Mouse (Mus musculus): ENCODE measurements at regions not wholly inside any gene's neighbourhood (a gene's known extent, or its start where the extent isn't known, plus 50 kb on each side); places are given as distances from the start of the nearest gene placed in this dataset.

DNA sequence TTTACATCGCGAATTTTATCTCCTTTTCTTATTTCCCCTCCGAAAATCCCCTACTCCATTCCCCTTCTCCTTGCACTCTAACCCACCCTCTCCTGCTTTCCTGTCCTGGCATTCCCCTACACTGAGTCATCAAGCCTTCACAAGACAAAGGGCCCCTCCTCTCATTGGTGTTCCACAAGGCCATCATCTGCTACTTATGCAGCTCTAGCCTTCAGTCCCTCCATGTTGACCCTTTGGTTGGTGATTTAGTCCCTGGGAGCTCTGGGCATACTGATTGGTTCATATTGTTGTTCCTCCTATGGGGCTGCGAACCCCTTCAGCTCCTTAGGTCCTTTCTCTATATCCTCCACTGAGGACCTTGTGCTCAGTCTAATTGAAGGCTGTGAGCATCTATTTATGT is 239.0 kb upstream of the Arrdc4 start:
- no peak for DNase-seq (ENCODE audit: low spot score)
- no peaks in the 10 kb centered on the region for H3K9me3 ChIP-seq (replicated peaks)
- no peak overlapping the region for H3K4me3 ChIP-seq
- WGBS: 91% methylated on average over 4 of the region's 4 CpGs
- peaks cover 10% of the 10 kb centered on the region for H3K4me1 ChIP-seq
- H3K36me3 ChIP-seq: no peaks in the 10 kb centered on the region
- H3K27me3 ChIP-seq (ENCODE audit: low read depth, poor library complexity, severe bottlenecking): no peaks in the 10 kb centered on the region
- H3K27ac ChIP-seq: no peak overlapping the region

DNA sequence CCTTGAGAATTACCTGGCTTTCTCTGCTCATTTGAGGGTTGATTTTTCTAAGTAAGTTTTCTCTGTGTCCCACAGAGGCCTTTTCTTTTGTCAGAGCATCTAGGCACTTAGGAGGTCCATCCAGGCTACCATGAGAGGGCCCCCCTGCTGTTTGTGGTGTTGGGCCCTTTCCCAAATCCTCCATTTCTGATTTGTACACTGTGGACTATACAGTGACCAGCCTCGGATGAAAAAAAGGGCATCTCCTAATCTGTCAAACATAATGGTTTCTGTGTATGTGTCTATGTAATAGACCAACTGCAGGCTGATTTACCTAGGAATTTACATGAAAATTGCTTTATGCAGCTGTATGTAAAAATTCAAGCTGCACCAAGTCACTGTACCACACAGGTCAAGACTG is 234.9 kb upstream of the Arrdc4 start:
- WGBS: 66% methylated on average over 1 of the region's 1 CpGs
- Histone ChIP-seq H3K9me3 (replicated peaks) (no peaks in the 10 kb centered on the region), H3K27me3 (ENCODE audit: low read depth, poor library complexity, severe bottlenecking) (no peaks in the 10 kb centered on the region), H3K4me1 (peaks cover 43% of the 10 kb centered on the region), H3K27ac (no peak overlapping the region), H3K36me3 (no peaks in the 10 kb centered on the region), H3K4me3 (no peak overlapping the region)
- no peak for DNase-seq (ENCODE audit: low spot score)

GRCm38 (mm10) chr7:68982914-68983502 is 234.0 kb upstream of the Arrdc4 start:
- no peak overlapping the region for H3K27ac ChIP-seq
- H3K9me3 ChIP-seq (replicated peaks): no peaks in the 10 kb centered on the region
- 57% methylated on average over 10 of the region's 10 CpGs for WGBS
- DNase-seq (ENCODE audit: low spot score): no peak
- no peak overlapping the region for H3K4me3 ChIP-seq
- H3K4me1 ChIP-seq: peaks cover 46% of the 10 kb centered on the region
- no peaks in the 10 kb centered on the region for H3K36me3 ChIP-seq
- H3K27me3 ChIP-seq (ENCODE audit: low read depth, poor library complexity, severe bottlenecking): no peaks in the 10 kb centered on the region

GRCm38 (mm10) chr7:68978576-68978975 is 229.5 kb upstream of the Arrdc4 start:
- H3K36me3 ChIP-seq: no peaks in the 10 kb centered on the region
- H3K27ac ChIP-seq: no peak overlapping the region
- H3K27me3 ChIP-seq (ENCODE audit: low read depth, poor library complexity, severe bottlenecking): no peaks in the 10 kb centered on the region
- no peaks in the 10 kb centered on the region for H3K9me3 ChIP-seq (replicated peaks)
- no peak overlapping the region for H3K4me3 ChIP-seq
- WGBS: 56% methylated on average over 4 of the region's 4 CpGs
- DNase-seq (ENCODE audit: low spot score): no peak
- H3K4me1 ChIP-seq: peaks cover 43% of the 10 kb centered on the region

GRCm38 (mm10) chr7:68976813-68977752 is 228.0 kb upstream of the Arrdc4 start:
- no peak overlapping the region for H3K4me3 ChIP-seq
- no peaks in the 10 kb centered on the region for H3K36me3 ChIP-seq
- H3K9me3 ChIP-seq (replicated peaks): no peaks in the 10 kb centered on the region
- peaks cover 32% of the 10 kb centered on the region for H3K4me1 ChIP-seq
- H3K27ac ChIP-seq: no peak overlapping the region
- H3K27me3 ChIP-seq (ENCODE audit: low read depth, poor library complexity, severe bottlenecking): no peaks in the 10 kb centered on the region
- WGBS: 63% methylated on average over 7 of the region's 7 CpGs
- peak; percentile 47 for DNase-seq (ENCODE audit: low spot score)

DNA sequence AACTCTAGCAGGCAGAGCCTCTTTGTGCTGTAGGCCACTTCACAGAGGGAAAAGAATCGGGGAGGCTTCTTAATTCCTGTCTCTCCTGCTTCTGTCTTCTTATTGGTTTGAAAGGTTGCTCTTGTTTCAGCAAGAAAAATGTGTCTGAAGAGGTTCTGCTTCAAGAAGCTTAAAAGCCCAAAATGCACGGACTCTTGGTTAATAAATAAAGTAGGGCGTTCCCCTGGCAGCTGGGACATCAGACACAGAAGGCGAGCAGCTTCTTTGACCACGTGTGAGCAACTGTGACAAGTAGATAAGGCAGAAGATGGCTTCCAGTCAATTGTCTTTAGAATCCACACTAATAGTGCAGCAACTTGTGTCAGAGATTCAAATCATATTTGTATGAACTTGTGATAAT is 226.9 kb upstream of the Arrdc4 start:
- no peaks in the 10 kb centered on the region for H3K36me3 ChIP-seq
- DNase-seq (ENCODE audit: low spot score): no peak
- no peaks in the 10 kb centered on the region for H3K27me3 ChIP-seq (ENCODE audit: low read depth, poor library complexity, severe bottlenecking)
- H3K27ac ChIP-seq: no peak overlapping the region
- H3K9me3 ChIP-seq (replicated peaks): no peaks in the 10 kb centered on the region
- H3K4me1 ChIP-seq: peaks cover 25% of the 10 kb centered on the region
- 68% methylated on average over 5 of the region's 5 CpGs for WGBS
- no peak overlapping the region for H3K4me3 ChIP-seq

DNA sequence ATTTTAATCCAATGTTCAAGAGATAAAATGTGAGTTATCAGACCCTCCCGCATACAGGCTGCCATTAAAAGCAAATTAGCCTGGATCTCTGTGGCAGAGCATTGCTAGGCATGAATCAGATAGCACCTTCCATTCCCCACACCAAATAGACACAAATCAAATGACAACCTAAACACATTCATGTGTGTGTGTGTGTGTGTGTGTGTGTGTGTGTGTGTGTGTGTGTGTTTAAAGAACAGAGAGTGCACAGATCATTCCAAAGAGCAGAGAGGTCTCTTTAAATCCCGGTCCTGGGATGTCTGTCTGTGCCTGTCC is 226.5 kb upstream of the Arrdc4 start:
- Histone ChIP-seq H3K27ac (no peak overlapping the region), H3K36me3 (no peaks in the 10 kb centered on the region), H3K4me1 (peaks cover 21% of the 10 kb centered on the region), H3K27me3 (ENCODE audit: low read depth, poor library complexity, severe bottlenecking) (no peaks in the 10 kb centered on the region), H3K4me3 (no peak overlapping the region), H3K9me3 (replicated peaks) (no peaks in the 10 kb centered on the region)
- no peak for DNase-seq (ENCODE audit: low spot score)
- 64% methylated on average over 2 of the region's 2 CpGs for WGBS

- Histone ChIP-seq H3K36me3 (no peaks in the 10 kb centered on the region), H3K27me3 (ENCODE audit: low read depth, poor library complexity, severe bottlenecking) (no peaks in the 10 kb centered on the region), H3K4me3 (no peak overlapping the region), H3K4me1 (peaks cover 15% of the 10 kb centered on the region), H3K27ac (no peak overlapping the region), H3K9me3 (replicated peaks) (no peaks in the 10 kb centered on the region)
- no peak for DNase-seq (ENCODE audit: low spot score)
- 75% methylated on average over 8 of the region's 8 CpGs for WGBS
Measured at GRCm38 (mm10) chr7:68974761-68975579, 225.9 kb upstream of the Arrdc4 start.

GRCm38 (mm10) chr7:68945886-68946863 is 197.1 kb upstream of the Arrdc4 start:
- no peak for DNase-seq (ENCODE audit: low spot score)
- H3K4me3 ChIP-seq: no peak overlapping the region
- H3K27me3 ChIP-seq (ENCODE audit: low read depth, poor library complexity, severe bottlenecking): no peaks in the 10 kb centered on the region
- H3K36me3 ChIP-seq: no peaks in the 10 kb centered on the region
- H3K4me1 ChIP-seq: peaks cover 8% of the 10 kb centered on the region; the same call in 1 of the 2 replicates
- no peak overlapping the region for H3K27ac ChIP-seq
- H3K9me3 ChIP-seq (replicated peaks): no peaks in the 10 kb centered on the region
- 15% methylated on average over 6 of the region's 6 CpGs for WGBS

GRCm38 (mm10) chr7:68930627-68931334 is 181.7 kb upstream of the Arrdc4 start:
- Histone ChIP-seq H3K27ac (peak overlapping the region; percentile 19; the same call in 1 of the 2 replicates), H3K27me3 (ENCODE audit: low read depth, poor library complexity, severe bottlenecking) (no peaks in the 10 kb centered on the region), H3K4me1 (peaks cover 9% of the 10 kb centered on the region), H3K4me3 (no peak overlapping the region), H3K36me3 (no peaks in the 10 kb centered on the region), H3K9me3 (replicated peaks) (no peaks in the 10 kb centered on the region)
- WGBS: 72% methylated on average over 14 of the region's 14 CpGs
- DNase-seq (ENCODE audit: low spot score): no peak

GRCm38 (mm10) chr7:68929669-68930068 is 180.6 kb upstream of the Arrdc4 start:
- Histone ChIP-seq H3K27me3 (ENCODE audit: low read depth, poor library complexity, severe bottlenecking) (no peaks in the 10 kb centered on the region), H3K36me3 (no peaks in the 10 kb centered on the region), H3K27ac (no peak overlapping the region), H3K4me1 (peaks cover 14% of the 10 kb centered on the region), H3K9me3 (replicated peaks) (no peaks in the 10 kb centered on the region), H3K4me3 (no peak overlapping the region)
- DNase-seq (ENCODE audit: low spot score): no peak
- 88% methylated on average over 4 of the region's 4 CpGs for WGBS

GRCm38 (mm10) chr7:68925640-68926039 is 176.6 kb upstream of the Arrdc4 start:
- Histone ChIP-seq H3K27me3 (ENCODE audit: low read depth, poor library complexity, severe bottlenecking) (no peaks in the 10 kb centered on the region), H3K4me1 (peaks cover 10% of the 10 kb centered on the region), H3K36me3 (no peaks in the 10 kb centered on the region), H3K9me3 (replicated peaks) (no peaks in the 10 kb centered on the region), H3K27ac (no peak overlapping the region), H3K4me3 (no peak overlapping the region)
- WGBS: 54% methylated on average over 4 of the region's 4 CpGs
- no peak for DNase-seq (ENCODE audit: low spot score)
